Mouse (Mus musculus) ES-E14 (cell line): ENCODE results near the gene Sypl. TPM values are rescaled to one million over a fixed set of nuclear protein-coding genes. Genes with fewer than 3 reads are reported as not detected.

Experiments used
- DNase-seq: peaks from one replicate; pipeline ENCODE4 v3.0.0-alpha.2; 2013; ENCODE audit warnings: low read depth, low spot score
- H3K27ac ChIP-seq: 2 replicates; pipeline ENCODE4 v1.5.1; 2012; ENCODE audit warnings: low read depth, mild to moderate bottlenecking, low read length, moderate library complexity, mixed read lengths; ENCODE audit not compliant: poor library complexity, insufficient read depth, severe bottlenecking
- H3K36me3 ChIP-seq: 2 replicates; pipeline ENCODE4 v1.6.1; 2012; ENCODE audit warnings: mild to moderate bottlenecking, low read length, moderate library complexity, mixed read lengths; ENCODE audit not compliant: control insufficient read depth, poor library complexity, insufficient read depth, severe bottlenecking
- H3K4me1 ChIP-seq, 2 experiments: fragments of 150-350 bp in 1 of 2; sonication (generic) in 1 of 2; 2 replicates each; pipeline ENCODE4 v1.6.1; 2012; ENCODE audit warnings: low read length in 2 of 2, mild to moderate bottlenecking in 1 of 2, mixed read lengths in 1 of 2; ENCODE audit not compliant: control insufficient read depth in 2 of 2, insufficient read depth in 2 of 2, poor library complexity in 1 of 2
- H3K4me3 ChIP-seq, 2 experiments: fragments of 150-350 bp in 1 of 2; sonication (generic) in 1 of 2; 2 replicates each; pipeline ENCODE4 v1.5.1; 2012; ENCODE audit warnings: low read length in 2 of 2, low read depth in 1 of 2, mild to moderate bottlenecking in 1 of 2, mixed read lengths in 1 of 2; ENCODE audit not compliant: insufficient read depth in 1 of 2, poor library complexity in 1 of 2, severe bottlenecking in 1 of 2
- H3K9ac ChIP-seq: 2 replicates; pipeline ENCODE4 v1.6.1; 2012; ENCODE audit warnings: low read depth, mild to moderate bottlenecking, low read length, mixed read lengths; ENCODE audit not compliant: poor library complexity, insufficient read depth, severe bottlenecking
- H3K9me3 ChIP-seq: fragments of 150-350 bp; sonication (generic); 2 replicates; pipeline ENCODE4 v1.6.1; 2012; ENCODE audit warnings: low read depth, mild to moderate bottlenecking, low read length; ENCODE audit not compliant: control insufficient read depth, insufficient read depth
- CHD2 ChIP-seq: IDR thresholded peaks from 2 replicates; pipeline ENCODE4 v1.6.1; 2014; ENCODE audit warnings: mild to moderate bottlenecking, low read depth, low read length, inconsistent platforms
- HCFC1 ChIP-seq: IDR thresholded peaks from 2 replicates; pipeline ENCODE4 v1.6.1; 2012; ENCODE audit warnings: low read length, inconsistent platforms, borderline replicate concordance; ENCODE audit not compliant: insufficient read depth
- MAFK ChIP-seq: IDR thresholded peaks from 2 replicates; pipeline ENCODE4 v1.6.1; 2014; ENCODE audit warnings: mild to moderate bottlenecking, low read depth, low read length, inconsistent platforms; ENCODE audit not compliant: insufficient read depth
- ZC3H11A ChIP-seq: IDR thresholded peaks from 2 replicates; pipeline ENCODE4 v1.6.1; 2012; ENCODE audit warnings: low read depth, mild to moderate bottlenecking, inconsistent platforms, low read length, borderline replicate concordance
- ZNF384 ChIP-seq: IDR thresholded peaks from 2 replicates; pipeline ENCODE4 v1.6.1; 2012; ENCODE audit warnings: low read depth, low read length, inconsistent platforms
- in situ Hi-C, 2 experiments: fragments of 600-800 bp; cut with MboI; formaldehyde crosslinking; loops; one replicate each; pipeline ENCODE4 v1.15.1; 2025; ENCODE audit warnings: low sequenced_read_pairs in 2 of 2, inconsistent platforms in 1 of 2; ENCODE audit not compliant: unreplicated experiment in 2 of 2
- total RNA-seq: library from RNA; depleted of rRNA; stranded (reverse); fragments of 300-350 nt; gene quantifications from 2 replicates; pipeline ENCODE4 v1.2.3, GENCODE M21; 2012

Gene Sypl
- total RNA-seq, 1 experiment = 29.2 TPM

DNA sequence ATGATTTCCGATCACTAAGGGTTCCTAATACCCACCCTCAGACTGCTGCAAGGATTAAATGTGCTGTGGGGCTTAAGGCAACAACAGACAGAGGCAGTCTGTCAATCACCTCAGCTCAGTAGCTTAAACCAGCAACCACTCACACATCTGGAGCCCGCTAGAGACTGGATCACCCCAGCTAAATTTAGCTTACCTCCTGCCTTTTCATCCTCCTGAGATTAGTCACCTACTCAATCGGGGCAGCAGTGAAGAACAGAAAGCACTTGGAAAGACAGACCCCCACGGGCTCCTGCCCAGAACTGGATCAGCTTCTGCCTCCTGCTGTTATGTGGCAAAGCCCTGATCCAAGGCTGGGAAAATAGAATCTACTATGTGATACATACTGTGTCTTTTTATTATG is 42.1 kb upstream of the Sypl start:
- no peak for TF ChIP-seq MAFK
- TF ChIP-seq CHD2 = no peak
- no peak for TF ChIP-seq HCFC1
- TF ChIP-seq ZC3H11A = no peak
- no peak for TF ChIP-seq ZNF384
- Histone ChIP-seq H3K9ac (no peak overlapping the region), H3K9me3 (no peaks in the 10 kb centered on the region), H3K4me1 (no peaks in the 10 kb centered on the region; a peak in 1 of 4 replicates), H3K4me3 (no peak overlapping the region), H3K36me3 (no peaks in the 10 kb centered on the region), H3K27ac (no peak overlapping the region)
- DNase-seq = no peak
- in situ Hi-C loops = loop anchor here (10.0 kb wide), 1 partner anchor 103 kb away; no protein-coding TSS in a partner anchor

GRCm38 (mm10) chr12:32912772-32913171 is 40.9 kb upstream of the Sypl start:
- Histone ChIP-seq H3K9me3 (no peaks in the 10 kb centered on the region), H3K4me3 (no peak overlapping the region), H3K4me1 (no peaks in the 10 kb centered on the region; a peak in 1 of 4 replicates), H3K9ac (no peak overlapping the region), H3K27ac (no peak overlapping the region), H3K36me3 (no peaks in the 10 kb centered on the region)
- no peak for DNase-seq
- in situ Hi-C loops = loop anchor here (10.0 kb wide), 1 partner anchor 102 kb away; no protein-coding TSS in a partner anchor
- TF ChIP-seq MAFK = no peak
- TF ChIP-seq ZNF384 = no peak

DNA sequence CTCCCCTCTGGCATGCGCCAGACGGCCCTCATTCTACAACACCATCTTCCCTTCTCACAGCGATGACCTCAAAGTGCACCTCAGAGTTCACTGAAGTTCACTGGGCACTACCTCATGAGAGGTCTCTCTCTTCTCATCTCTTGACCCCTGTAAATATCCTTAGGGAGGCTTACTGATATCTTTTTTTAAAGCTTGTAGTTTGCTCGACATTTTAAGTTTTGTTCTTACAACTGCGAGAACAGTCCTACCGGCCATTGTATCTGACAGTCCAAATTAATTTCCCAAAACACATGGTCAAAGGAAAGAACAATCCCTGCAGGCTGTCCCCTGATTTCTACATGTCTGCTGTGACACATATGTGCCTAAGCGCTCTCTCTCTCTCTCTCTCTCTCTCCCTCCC is 35.0 kb upstream of the Sypl start:
- no peak for DNase-seq
- no peak overlapping the region for H3K4me3 ChIP-seq
- no peaks in the 10 kb centered on the region for H3K9me3 ChIP-seq
- no peak overlapping the region for H3K9ac ChIP-seq
- no peaks in the 10 kb centered on the region for H3K36me3 ChIP-seq
- in situ Hi-C loops = loop anchor here (10.0 kb wide), 1 partner anchor 96 kb away; no protein-coding TSS in a partner anchor
- TF ChIP-seq ZC3H11A (no peak), CHD2 (no peak), HCFC1 (no peak), MAFK (no peak), ZNF384 (no peak)
- peaks cover 0 to 2% of the 10 kb centered on the region in 2 experiments; a peak in 1 of 4 replicates for H3K4me1 ChIP-seq
- no peak overlapping the region for H3K27ac ChIP-seq

GRCm38 (mm10) chr12:32919091-32919490 is 34.6 kb upstream of the Sypl start:
- Histone ChIP-seq H3K4me1 (peaks cover under 1 to 3% of the 10 kb centered on the region in 2 experiments; a peak in 1 of 4 replicates), H3K9ac (no peak overlapping the region), H3K27ac (no peak overlapping the region), H3K4me3 (no peak overlapping the region), H3K36me3 (no peaks in the 10 kb centered on the region), H3K9me3 (no peaks in the 10 kb centered on the region)
- in situ Hi-C loops = loop anchor here (10.0 kb wide), 1 partner anchor 96 kb away; no protein-coding TSS in a partner anchor
- no peak for DNase-seq
- TF ChIP-seq ZC3H11A (no peak), HCFC1 (no peak)

DNA sequence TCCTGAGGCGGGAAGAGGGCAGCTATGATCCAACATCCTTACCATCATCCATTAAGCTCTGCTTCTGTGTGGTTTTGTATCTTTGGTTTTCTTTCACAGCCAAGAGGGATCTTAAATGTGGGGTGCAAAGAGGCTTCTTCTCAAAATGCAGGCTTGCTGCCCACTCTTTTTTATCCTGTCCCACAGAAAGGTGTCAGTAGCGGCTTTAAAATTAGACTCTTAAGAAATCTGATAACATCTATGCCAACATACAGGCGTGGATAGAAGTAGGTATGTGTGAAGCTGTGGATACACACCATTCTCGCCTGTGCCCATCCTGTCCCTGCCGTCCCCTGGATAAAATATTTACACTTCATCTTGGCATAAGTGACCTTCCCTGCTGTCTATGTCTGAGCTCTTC is 34.2 kb upstream of the Sypl start:
- no peak for TF ChIP-seq HCFC1
- TF ChIP-seq ZC3H11A = no peak
- no peak for TF ChIP-seq ZNF384
- no peak for TF ChIP-seq MAFK
- TF ChIP-seq CHD2 = no peak
- Histone ChIP-seq H3K4me3 (no peak overlapping the region), H3K4me1 (peaks cover 4 to 7% of the 10 kb centered on the region in 2 experiments; a peak in 1 of 4 replicates), H3K9ac (no peak overlapping the region), H3K9me3 (no peaks in the 10 kb centered on the region), H3K27ac (no peak overlapping the region), H3K36me3 (no peaks in the 10 kb centered on the region)
- in situ Hi-C loops = loop anchor here (10.0 kb wide), 1 partner anchor 95 kb away; no protein-coding TSS in a partner anchor
- no peak for DNase-seq
